Mouse (Mus musculus): ENCODE results near the gene Ttc23. TPM values are rescaled to one million over a fixed set of nuclear protein-coding genes. Genes with fewer than 3 reads are reported as not detected.
A peak's percentile ranks its signal among the peaks of the same experiment; 100 is the strongest.

Gene Ttc23
- total RNA-seq, 2 experiments from 2014 or later, result 10.0 to 10.7 TPM

DNA sequence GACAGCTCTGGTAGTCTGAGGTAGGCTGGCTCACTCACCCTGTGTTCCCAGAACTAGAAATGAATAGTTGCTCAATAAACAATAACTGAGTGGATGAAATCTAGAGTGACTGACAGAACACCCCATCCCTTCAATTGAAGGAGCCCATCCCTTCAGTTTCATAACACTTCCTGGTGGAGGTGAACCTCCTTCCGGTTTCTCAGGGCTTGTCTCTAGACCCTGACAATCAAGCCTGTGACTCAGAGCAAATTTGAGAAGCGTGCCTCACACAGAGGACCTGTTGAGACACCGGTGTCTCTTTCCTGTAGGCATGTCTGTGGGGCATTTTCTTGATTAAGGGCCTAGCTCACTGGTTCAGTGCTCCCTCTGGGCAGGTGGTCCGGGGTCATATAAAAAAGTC is 151.3 kb downstream of the Ttc23 start:
- DNase-seq (ENCODE audit: low spot score in 2 of 2), result no peak

DNA sequence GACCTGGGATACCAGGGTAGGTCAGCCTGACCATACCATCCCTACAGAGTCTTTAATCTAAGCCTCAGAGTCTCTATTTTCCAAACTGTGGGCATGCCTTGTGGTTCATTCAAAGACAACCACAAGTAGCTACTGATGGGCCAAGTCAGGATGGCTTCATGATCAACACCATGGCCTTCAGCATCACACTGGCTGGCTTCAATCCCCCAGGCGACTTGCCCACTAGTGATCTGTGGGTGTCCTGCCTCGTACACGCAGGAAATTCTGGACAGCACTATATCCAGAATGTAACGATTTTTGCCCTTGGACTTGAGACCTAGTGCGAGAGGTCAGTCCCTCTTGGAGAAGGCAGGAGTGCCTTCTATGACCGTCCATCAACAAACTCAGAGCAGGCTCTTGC is 153.3 kb downstream of the Ttc23 start:
- DNase-seq (ENCODE audit: low spot score in 2 of 2), result no peak

DNA sequence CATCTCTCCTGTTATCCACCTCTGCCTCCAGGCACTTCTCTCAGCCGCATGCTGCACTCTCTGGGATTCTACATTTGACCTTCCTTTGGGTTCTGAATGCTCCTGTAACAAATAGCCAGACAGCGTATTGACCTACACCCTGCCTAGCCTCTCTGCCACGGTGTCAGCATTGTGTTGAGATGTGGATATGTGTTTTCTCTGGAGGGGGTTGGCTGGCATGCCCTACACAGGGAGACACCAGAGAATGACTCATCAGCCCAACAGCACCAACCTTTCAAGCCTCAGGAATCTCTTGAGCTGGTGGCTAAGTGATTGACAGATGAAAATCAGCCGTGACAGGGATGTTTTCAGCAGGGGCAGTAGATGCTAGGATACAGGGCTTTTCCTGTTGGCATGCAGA is 153.8 kb downstream of the Ttc23 start:
- no peak for DNase-seq (ENCODE audit: low spot score in 2 of 2)

DNA sequence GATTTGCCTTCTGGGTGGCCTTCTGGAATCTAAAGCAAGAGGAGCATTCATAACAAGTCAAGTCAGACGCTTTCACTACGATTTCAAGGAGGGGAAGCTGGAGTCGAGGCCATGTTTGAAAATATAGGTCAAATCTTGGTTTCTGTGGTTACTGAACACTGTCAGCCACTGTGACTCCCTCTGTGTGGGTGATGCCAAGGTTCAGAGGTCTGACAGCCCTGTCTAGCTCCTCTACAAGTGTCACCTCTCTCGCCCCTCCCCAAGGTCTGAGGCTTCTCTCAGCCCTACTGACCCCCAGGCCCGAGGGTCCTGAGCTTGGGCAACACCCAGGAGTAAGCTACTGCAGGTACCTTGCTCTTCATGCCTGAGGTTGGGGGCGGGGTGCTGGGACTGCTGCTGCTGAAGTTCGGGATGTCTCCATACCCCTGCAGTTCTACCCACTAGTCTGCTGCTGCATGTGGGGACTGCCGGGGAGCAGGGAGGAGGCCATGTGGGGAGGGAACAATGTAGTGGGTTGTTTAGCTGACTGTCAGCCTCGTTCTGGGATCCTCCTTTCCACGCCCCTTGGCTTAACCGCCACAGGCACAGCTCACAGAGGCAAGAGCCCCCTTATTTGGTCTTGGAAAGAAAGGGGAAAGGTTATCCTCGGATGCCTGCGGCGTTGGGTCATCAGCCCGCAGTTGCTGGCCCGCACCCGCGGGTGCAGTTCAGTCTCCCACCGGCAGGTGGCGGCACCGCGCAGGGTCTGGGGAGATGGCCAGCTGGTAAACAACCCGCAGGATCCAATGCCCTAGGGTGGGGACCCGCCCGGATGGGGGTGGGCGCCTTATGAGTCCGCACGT is 156.0 kb downstream of the Ttc23 start:
- peak; percentile 86 to 91 for DNase-seq (ENCODE audit: low spot score in 2 of 2)

DNA sequence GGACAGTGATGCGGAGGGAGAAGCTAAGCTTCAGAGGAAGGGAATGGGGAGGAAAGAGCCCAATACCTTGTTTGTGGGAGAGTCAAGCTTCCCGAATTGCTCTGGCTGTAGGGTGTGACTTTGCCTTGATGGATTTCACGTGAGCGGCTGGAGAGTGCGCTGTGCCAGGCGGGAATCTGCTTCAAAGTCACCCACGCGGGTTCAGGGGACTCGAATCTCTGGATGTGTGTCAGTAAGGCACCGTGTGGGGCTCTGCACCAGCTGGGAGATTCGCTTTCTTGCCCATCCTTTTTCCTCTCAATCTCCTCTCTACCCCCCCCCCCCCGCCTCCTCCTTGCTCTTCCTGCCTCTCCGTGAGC is 156.6 kb downstream of the Ttc23 start:
- DNase-seq (ENCODE audit: low spot score in 2 of 2), result no peak

Small RNA genes lying within 50 kb of the gene (microRNA-seq; reads per million reads assigned to microRNA genes)
- gene Gm23844, result 0 reads per million in 2 experiments

Other genes with a start within 250 kb of the Ttc23 start
- gene Lrrc28, start 2.1 kb upstream of the Ttc23 start, total RNA-seq (2021), result 10 to 100 TPM; 32.2 to 33.4 TPM
- 10 to 100 TPM; 26.8 to 29.4 TPM for gene Synm, start 112.3 kb downstream of the Ttc23 start, total RNA-seq (2021)

Measured in layer of hippocampus, postnatal 10 days (tissue).